In genomic region chr5:96793953-96794635, GRCm38 (mm10) we compare ENCODE assay signal across 8 mouse cellular contexts. TPM values are rescaled to one million over a fixed set of nuclear protein-coding genes. Genes with fewer than 3 reads are reported as not detected.
DNase-seq lines count a peak whose midpoint lies in the region; ATAC-seq and TF ChIP-seq lines count a peak whose summit lies in the region.

No protein-coding gene starts in this region.

- ATAC-seq in heart, embryonic 12.5 days (ENCODE audit: insufficient number of reproducible peaks, low FRiP score), result no peak
- no peak for ATAC-seq in liver, embryonic 14.5 days (ENCODE audit: insufficient read depth)
- no peak for ATAC-seq in stomach, embryonic 16.5 days (ENCODE audit: insufficient read depth, low FRiP score)

- no peak overlapping the region for H3K27ac ChIP-seq in heart, embryonic 12.5 days (ENCODE audit: poor library complexity, severe bottlenecking)
- H3K27ac ChIP-seq in liver, embryonic 14.5 days, result no peak overlapping the region
- H3K27ac ChIP-seq in stomach, embryonic 16.5 days (ENCODE audit: low read length), result peak overlapping the region; percentile 72

- peaks cover 3% of the 10 kb centered on the region; the same call in 1 of the 2 replicates for H3K36me3 ChIP-seq in heart, embryonic 12.5 days
- no peaks in the 10 kb centered on the region for H3K36me3 ChIP-seq in liver, embryonic 14.5 days (replicated peaks; ENCODE audit: control insufficient read depth, insufficient read depth, low read depth)
- no peaks in the 10 kb centered on the region for H3K36me3 ChIP-seq in stomach, embryonic 16.5 days (ENCODE audit: control insufficient read depth, insufficient read depth, low read length)

- no peak for TF ChIP-seq CTCF in lung, adult 2 months (IDR thresholded peaks at IDR 0.05; ENCODE audit: insufficient read depth, low read length)
- no peak for TF ChIP-seq CTCF in liver, embryonic 14.5 days (IDR thresholded peaks at IDR 0.05; ENCODE audit: low read depth)

- TF ChIP-seq POLR2A in lung, adult 2 months (IDR thresholded peaks at IDR 0.05; ENCODE audit: borderline replicate concordance, extremely low read depth, low read depth, low read length), result no peak

- no peak for DNase-seq in lung, adult 2 months
- no peak for DNase-seq in lung, postnatal 14 days
- no peak for DNase-seq in liver, embryonic 14.5 days (ENCODE audit: low read depth in 3 of 3, low spot score in 3 of 3)
- DNase-seq in urinary bladder, postnatal 4 days (ENCODE audit: low spot score in 2 of 2), result no peak
- no peak for DNase-seq in right cerebral cortex, adult 2 months (ENCODE audit: low spot score in 2 of 2)
- no peak for DNase-seq in adrenal gland, postnatal 10 days

- peak overlapping the region; percentile 82 for H3K4me3 ChIP-seq in lung, adult 2 months (replicated peaks; ENCODE audit: extremely low read depth, low read depth, low read length)
- H3K4me3 ChIP-seq in heart, embryonic 12.5 days, result peak overlapping the region; percentile 73
- H3K4me3 ChIP-seq in liver, embryonic 14.5 days (ENCODE audit: insufficient read depth in 1 of 2, low read depth in 2 of 2, low read length in 2 of 2), result peak overlapping the region in 1 of 2 experiments; percentile 47; a peak in 2 of 4 replicates
- H3K4me3 ChIP-seq in stomach, embryonic 16.5 days (replicated peaks; ENCODE audit: low read length), result peak overlapping the region; percentile 59

- H3K27me3 ChIP-seq in heart, embryonic 12.5 days (replicated peaks), result no peaks in the 10 kb centered on the region
- peaks cover 21% of the 10 kb centered on the region for H3K27me3 ChIP-seq in liver, embryonic 14.5 days (ENCODE audit: control insufficient read depth, insufficient read depth, low read length)
- H3K27me3 ChIP-seq in stomach, embryonic 16.5 days (ENCODE audit: control insufficient read depth, insufficient read depth, low read length), result no peaks in the 10 kb centered on the region

- peak overlapping the region; percentile 93 for H3K4me2 ChIP-seq in heart, embryonic 12.5 days
- peak overlapping the region; percentile 60; the same call in 1 of the 2 replicates for H3K4me2 ChIP-seq in liver, embryonic 14.5 days (ENCODE audit: low read depth)
- H3K4me2 ChIP-seq in stomach, embryonic 16.5 days (ENCODE audit: low read depth, low read length), result peak overlapping the region; percentile 76

- H3K9me3 ChIP-seq in heart, embryonic 12.5 days (replicated peaks), result no peaks in the 10 kb centered on the region
- no peaks in the 10 kb centered on the region for H3K9me3 ChIP-seq in liver, embryonic 14.5 days (ENCODE audit: control insufficient read depth, low read length)
- no peaks in the 10 kb centered on the region for H3K9me3 ChIP-seq in stomach, embryonic 16.5 days (replicated peaks; ENCODE audit: control insufficient read depth, low read length)

- 7% methylated on average over 10 of the region's 10 CpGs for whole genome bisulfite sequencing in lung, adult 2 months
- WGBS in heart, embryonic 12.5 days, result 39% methylated on average over 10 of the region's 10 CpGs
- whole genome bisulfite sequencing in liver, embryonic 14.5 days (ENCODE audit: insufficient replicate concordance), result 17% methylated on average over 10 of the region's 10 CpGs
- WGBS in stomach, embryonic 16.5 days, result 27% methylated on average over 10 of the region's 10 CpGs

- H3K4me1 ChIP-seq in lung, adult 2 months (ENCODE audit: control insufficient read depth, insufficient read depth, low read length), result peaks cover 21% of the 10 kb centered on the region
- peaks cover 19% of the 10 kb centered on the region; the same call in 1 of the 2 replicates for H3K4me1 ChIP-seq in heart, embryonic 12.5 days (replicated peaks)
- peaks cover 0 to 3% of the 10 kb centered on the region in 2 experiments; a peak in 1 of 4 replicates for H3K4me1 ChIP-seq in liver, embryonic 14.5 days (replicated peaks; ENCODE audit: control insufficient read depth in 2 of 2, insufficient read depth in 2 of 2, low read length in 1 of 2)
- H3K4me1 ChIP-seq in stomach, embryonic 16.5 days (ENCODE audit: control insufficient read depth, insufficient read depth, low read length), result peaks cover 5% of the 10 kb centered on the region

- TF ChIP-seq EP300 in liver, embryonic 14.5 days (IDR thresholded peaks at IDR 0.05; ENCODE audit: low read depth), result no peak

- peak overlapping the region; percentile 80 for H3K9ac ChIP-seq in heart, embryonic 12.5 days
- H3K9ac ChIP-seq in liver, embryonic 14.5 days (replicated peaks), result no peak overlapping the region
- H3K9ac ChIP-seq in stomach, embryonic 16.5 days (ENCODE audit: low read length), result peak overlapping the region; percentile 70; the same call in 1 of the 2 replicates

RNA-seq across cellular contexts. Expression of gene Anxa3, which starts 1.0 kb away (rescaled TPM):
- 69.9 and 103 TPM in 2 replicates for polyA plus RNA-seq in lung, adult 2 months (2012; rRNA removed)
- 49.3 and 56.3 TPM in 2 replicates for polyA plus RNA-seq in heart, embryonic 12.5 days (2016; fragmentation: Nextera tagmentation; extraction: Ambion mirVana)
- polyA plus RNA-seq in liver, embryonic 14.5 days (2012; rRNA removed), result 5.2 and 9.6 TPM in 2 replicates
- polyA plus RNA-seq in liver, embryonic 14.5 days (2014; fragmentation: Nextera tagmentation; extraction: Ambion mirVana), result 15.5 and 16.3 TPM in 2 replicates
- 92.1 and 101 TPM in 2 replicates for polyA plus RNA-seq in stomach, embryonic 16.5 days (2015; fragmentation: Nextera tagmentation; extraction: Ambion mirVana)
- 10 to 100 TPM; 24.4 to 27.7 TPM for total RNA-seq in adrenal gland, postnatal 10 days (2021)
